Mouse (Mus musculus) midbrain, embryonic 14.5 days (tissue): ENCODE measurements around the gene Esp16. TPM values are rescaled to one million over a fixed set of nuclear protein-coding genes. Genes with fewer than 3 reads are reported as not detected.
"Not testable (repeated sequence)": the region's sequence is repeated elsewhere in the genome, so short reads cannot be mapped to it uniquely, and the experiment has no call there.

Experiments
- ATAC-seq: fragments of 200-750 bp; cut with Nextera tagmentation; 2 replicates; pipeline ENCODE4 v1.8.0; 2017; ENCODE audit warnings: moderate number of reproducible peaks, moderate library complexity; ENCODE audit not compliant: low FRiP score, low TSS enrichment
- DNase-seq: peaks from one replicate; pipeline ENCODE4 v3.0.0-alpha.2; 2015
- H3K27ac ChIP-seq: fragments of 300-500 bp; sonication (generic); replicated peaks from 2 replicates; pipeline ENCODE4 v1.5.1; 2014; ENCODE audit warnings: mild to moderate bottlenecking, low read depth, low read length, moderate library complexity
- H3K27me3 ChIP-seq: fragments of 300-500 bp; sonication (generic); 2 replicates; pipeline ENCODE4 v1.6.1; 2014; ENCODE audit warnings: low read length, control low read depth, mixed read lengths; ENCODE audit not compliant: control insufficient read depth, insufficient read depth
- H3K36me3 ChIP-seq: fragments of 300-500 bp; sonication (generic); 2 replicates; pipeline ENCODE4 v1.6.1; 2014; ENCODE audit warnings: low read length, control low read depth; ENCODE audit not compliant: control insufficient read depth, insufficient read depth
- H3K4me1 ChIP-seq: fragments of 300-500 bp; sonication (generic); 2 replicates; pipeline ENCODE4 v1.6.1; 2014; ENCODE audit warnings: mild to moderate bottlenecking, antibody characterized with exemption, low read length, control low read depth; ENCODE audit not compliant: control insufficient read depth, insufficient read depth
- H3K4me2 ChIP-seq: fragments of 300-500 bp; sonication (generic); 2 replicates; pipeline ENCODE4 v1.6.1; 2014; ENCODE audit warnings: mild to moderate bottlenecking, low read length, moderate library complexity
- H3K4me3 ChIP-seq: fragments of 300-500 bp; sonication (generic); replicated peaks from 2 replicates; pipeline ENCODE4 v1.5.1; 2014; ENCODE audit warnings: low read depth, low read length
- H3K9ac ChIP-seq: fragments of 300-500 bp; sonication (generic); replicated peaks from 2 replicates; pipeline ENCODE4 v1.6.1; 2014; ENCODE audit warnings: mild to moderate bottlenecking, low read length, moderate library complexity
- H3K9me3 ChIP-seq: fragments of 300-500 bp; sonication (generic); 2 replicates; pipeline ENCODE4 v1.6.1; 2016; ENCODE audit warnings: low read length, control low read depth, mixed read lengths; ENCODE audit not compliant: control insufficient read depth
- WGBS: fragments of 180-500 bp; shearing (Covaris S2); extraction: QIAGEN DNeasy Blood & Tissue Kit; methylation state at CpG from one replicate; pipeline ENCODE4 v1.1.7; 2014; 5-methylcytosine and 5-hydroxymethylcytosine counted together
- polyA plus RNA-seq: library from polyadenylated mRNA; unstranded; fragments of >200 nt; fragmentation: Nextera tagmentation; extraction: Ambion mirVana; gene quantifications from 2 replicates; pipeline ENCODE4 v1.2.1, GENCODE M21; 2014

Gene Esp16
- polyA plus RNA-seq = not detected in 2 replicates

DNA sequence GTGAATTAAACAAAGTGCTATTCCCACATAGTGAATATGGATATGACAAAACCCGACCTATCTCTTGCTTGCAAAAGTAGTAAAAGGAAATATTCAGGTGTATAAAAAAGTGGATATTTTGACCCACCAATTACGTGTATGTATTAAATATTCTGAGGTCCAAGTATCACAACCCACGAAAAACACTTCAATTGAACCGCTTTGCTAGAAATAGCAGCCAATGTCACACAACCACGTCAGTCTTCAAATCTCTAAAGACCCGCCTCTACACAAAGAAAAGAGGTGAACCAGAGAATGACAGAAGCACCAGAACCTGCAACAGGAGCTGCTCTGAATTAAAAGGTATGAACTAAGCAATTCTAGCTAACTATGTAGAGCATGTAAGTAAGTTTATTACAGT is at the start of gene Esp16:
Gene Esp16 (plus strand): TSS at position 301 of the 400 bp plus-strand sequence.
- not testable (repeated sequence) for H3K36me3 ChIP-seq, H3K27me3 ChIP-seq, ATAC-seq, H3K4me3 ChIP-seq, H3K9ac ChIP-seq, H3K4me1 ChIP-seq, H3K27ac ChIP-seq, H3K4me2 ChIP-seq, DNase-seq, H3K9me3 ChIP-seq
- 72% methylated on average over 6 of the region's 6 CpGs for WGBS

DNA sequence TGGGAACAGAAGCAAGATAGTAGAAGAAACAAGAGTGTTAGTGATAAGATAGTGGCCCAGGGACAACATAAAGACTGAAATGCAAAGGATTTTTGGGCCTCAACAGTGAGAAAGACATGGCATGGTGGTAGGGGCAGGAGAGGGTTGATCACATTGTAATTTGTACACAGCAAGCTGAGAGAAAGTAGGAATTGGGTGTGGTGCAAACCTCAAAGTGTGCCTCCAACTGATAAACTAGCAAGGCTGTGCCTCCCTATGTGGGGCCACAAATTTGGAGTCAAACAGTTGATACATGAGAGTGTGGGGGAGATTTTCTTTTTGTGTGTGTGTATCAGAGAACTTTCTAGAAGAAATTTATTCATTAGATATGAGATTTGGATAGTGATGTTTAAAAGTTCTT is 37.9 kb upstream of the Esp16 start:
- DNase-seq, H3K4me3 ChIP-seq, ATAC-seq, H3K9me3 ChIP-seq, H3K9ac ChIP-seq, H3K36me3 ChIP-seq, H3K4me1 ChIP-seq, H3K27me3 ChIP-seq, H3K4me2 ChIP-seq, H3K27ac ChIP-seq: not testable (repeated sequence)

Other genes starting within 250 kb of the Esp16 start
- not detected in 2 replicates for gene Esp18, start 129.8 kb upstream of the Esp16 start, polyA plus RNA-seq
- gene Esp15, start 104.8 kb downstream of the Esp16 start, polyA plus RNA-seq = not detected in 2 replicates